Mouse (Mus musculus): ENCODE measurements around the gene Sgk1.

DNA sequence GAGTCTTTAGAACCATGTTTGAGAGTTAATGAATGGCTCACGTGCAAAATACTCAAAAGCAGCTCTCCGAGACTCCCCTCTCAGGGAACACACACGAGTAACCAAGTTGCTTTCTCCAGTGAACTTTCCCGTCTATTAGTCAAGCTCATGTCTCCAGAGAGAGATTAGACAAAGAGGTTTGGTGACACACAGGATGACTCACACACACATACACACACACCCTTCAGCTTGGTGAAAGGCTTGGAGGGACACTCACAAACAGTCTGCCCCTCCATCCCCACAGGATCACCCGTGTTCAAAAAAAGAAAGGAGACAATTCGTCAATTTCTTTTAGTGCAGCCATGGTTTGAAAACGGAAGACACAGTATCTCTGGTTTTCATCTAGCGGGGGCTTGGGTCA lies 32.7 kb upstream of the Sgk1 start:
- no peak for TF ChIP-seq CTCF (IDR thresholded peaks at IDR 0.05)
- TF ChIP-seq EP300 (IDR thresholded peaks at IDR 0.05), result no peak

All from lung, postnatal 0 days (tissue).